In genomic region chr19:24456591-24457231, GRCm38 (mm10) we compare ENCODE assay signal across 10 mouse cellular contexts. TPM values are rescaled to one million over a fixed set of nuclear protein-coding genes. Genes with fewer than 3 reads are reported as not detected.
DNase-seq lines count a peak whose midpoint lies in the region; ATAC-seq and TF ChIP-seq lines count a peak whose summit lies in the region.
"Had no signal": no experiment of that assay in that cellular context is flagged by ENCODE, and none has a peak within 500 bp of the region (broad histone marks: within the 10 kb centered on the region; RNA-seq: fewer than 3 reads in every experiment).

No protein-coding gene starts in this region.

- H3K27me3 ChIP-seq in midbrain, postnatal 0 days (ENCODE audit: insufficient read depth, low read length) = no peaks in the 10 kb centered on the region
- H3K27me3 ChIP-seq in midbrain, embryonic 14.5 days (ENCODE audit: control insufficient read depth, insufficient read depth, low read length) = no peaks in the 10 kb centered on the region
- H3K27me3 ChIP-seq in heart, embryonic 14.5 days (ENCODE audit: control insufficient read depth, insufficient read depth, low read length) = no peaks in the 10 kb centered on the region
- H3K27me3 ChIP-seq: neural tube, embryonic 13.5 days had no signal

- no peak for ATAC-seq in midbrain, postnatal 0 days (ENCODE audit: low FRiP score)
- no peak for ATAC-seq in midbrain, embryonic 14.5 days (ENCODE audit: low FRiP score, low TSS enrichment)
- ATAC-seq in heart, embryonic 14.5 days (ENCODE audit: insufficient number of reproducible peaks, insufficient read depth, low FRiP score, low read depth) = no peak

- H3K9me3 ChIP-seq in midbrain, postnatal 0 days (ENCODE audit: low read length) = no peaks in the 10 kb centered on the region
- no peaks in the 10 kb centered on the region for H3K9me3 ChIP-seq in midbrain, embryonic 14.5 days (ENCODE audit: control insufficient read depth, low read length)
- H3K9me3 ChIP-seq in heart, embryonic 14.5 days (ENCODE audit: control insufficient read depth, low read length) = no peaks in the 10 kb centered on the region
- H3K9me3 ChIP-seq: neural tube, embryonic 13.5 days had no signal

- peak; percentile 38 for DNase-seq in midbrain, postnatal 0 days (ENCODE audit: low spot score)
- DNase-seq in midbrain, embryonic 14.5 days = no peak
- DNase-seq in left cerebral cortex, postnatal 14 days (ENCODE audit: low spot score in 2 of 2) = peak; percentile 19 to 28
- peak; percentile 14 for DNase-seq in right cerebral cortex, postnatal 4 days
- no peak for DNase-seq in adrenal gland, adult (ENCODE audit: inconsistent age in 2 of 2, low spot score in 1 of 2)
- no peak for DNase-seq in thymus, postnatal 25 days
- DNase-seq in adrenal gland, adult 2 months = no peak

- no peak overlapping the region for H3K4me3 ChIP-seq in midbrain, postnatal 0 days (ENCODE audit: low read depth, low read length)
- H3K4me3 ChIP-seq in midbrain, embryonic 14.5 days (replicated peaks; ENCODE audit: low read depth, low read length) = no peak overlapping the region
- H3K4me3 ChIP-seq in heart, embryonic 14.5 days (ENCODE audit: control insufficient read depth in 1 of 2, insufficient read depth in 1 of 2, low read depth in 1 of 2, low read length in 2 of 2) = no peak overlapping the region
- H3K4me3 ChIP-seq: neural tube, embryonic 13.5 days had no signal

- intact Hi-C loops in left cerebral cortex, postnatal 14 days (cut with DNase I) = no loop called here

- no peak overlapping the region for H3K9ac ChIP-seq in midbrain, postnatal 0 days (replicated peaks; ENCODE audit: low read length, poor library complexity, severe bottlenecking)
- H3K9ac ChIP-seq in midbrain, embryonic 14.5 days (replicated peaks; ENCODE audit: low read length) = no peak overlapping the region
- no peak overlapping the region for H3K9ac ChIP-seq in heart, embryonic 14.5 days (ENCODE audit: low read length)
- H3K9ac ChIP-seq: liver, embryonic 14.5 days; neural tube, embryonic 13.5 days had no signal

- no peak overlapping the region for H3K4me2 ChIP-seq in midbrain, postnatal 0 days (ENCODE audit: low read depth, low read length, poor library complexity, severe bottlenecking)
- H3K4me2 ChIP-seq in midbrain, embryonic 14.5 days (ENCODE audit: low read length) = no peak overlapping the region
- no peak overlapping the region for H3K4me2 ChIP-seq in heart, embryonic 14.5 days (ENCODE audit: low read length)
- H3K4me2 ChIP-seq: neural tube, embryonic 13.5 days had no signal

- no peaks in the 10 kb centered on the region for H3K36me3 ChIP-seq in midbrain, postnatal 0 days (ENCODE audit: insufficient read depth, low read length)
- no peaks in the 10 kb centered on the region for H3K36me3 ChIP-seq in midbrain, embryonic 14.5 days (ENCODE audit: control insufficient read depth, insufficient read depth, low read length)
- no peaks in the 10 kb centered on the region for H3K36me3 ChIP-seq in heart, embryonic 14.5 days (ENCODE audit: control insufficient read depth, insufficient read depth, low read length)
- H3K36me3 ChIP-seq: neural tube, embryonic 13.5 days had no signal

- no peak for TF ChIP-seq CTCF in midbrain, postnatal 0 days (IDR thresholded peaks at IDR 0.05)

- no peaks in the 10 kb centered on the region for H3K4me1 ChIP-seq in midbrain, postnatal 0 days (ENCODE audit: insufficient read depth, low read length)
- H3K4me1 ChIP-seq in midbrain, embryonic 14.5 days (ENCODE audit: control insufficient read depth, insufficient read depth, low read length) = peaks cover 7% of the 10 kb centered on the region; the same call in 1 of the 2 replicates
- H3K4me1 ChIP-seq in heart, embryonic 14.5 days (ENCODE audit: control insufficient read depth in 2 of 2, insufficient read depth in 2 of 2, low read length in 2 of 2) = peaks cover 20 to 43% of the 10 kb centered on the region in 2 experiments

- 90% methylated on average over 6 of the region's 6 CpGs for WGBS in midbrain, postnatal 0 days
- WGBS in midbrain, embryonic 14.5 days = 97% methylated on average over 6 of the region's 6 CpGs
- 68% methylated on average over 6 of the region's 6 CpGs for WGBS in heart, embryonic 14.5 days

- no peak overlapping the region for H3K27ac ChIP-seq in midbrain, postnatal 0 days (ENCODE audit: low read depth, low read length)
- no peak overlapping the region for H3K27ac ChIP-seq in midbrain, embryonic 14.5 days (replicated peaks; ENCODE audit: low read depth, low read length)
- H3K27ac ChIP-seq in heart, embryonic 14.5 days (replicated peaks in 1 of 2; ENCODE audit: control insufficient read depth in 1 of 2, insufficient read depth in 1 of 2, low read depth in 2 of 2, low read length in 2 of 2) = peak overlapping the region; percentile 30 to 42; a peak in 3 of 4 replicates
- H3K27ac ChIP-seq: liver, embryonic 14.5 days; neural tube, embryonic 13.5 days had no signal

RNA-seq across cellular contexts. Expression of gene Fam122a, which starts 20.4 kb away (rescaled TPM):
- 19.7 and 30.4 TPM in 2 replicates for total RNA-seq in midbrain, postnatal 0 days (2014; rRNA removed)
- 55.2 and 61.4 TPM in 2 replicates for polyA plus RNA-seq in midbrain, postnatal 0 days (2015; fragmentation: Nextera tagmentation; extraction: Ambion mirVana)
- 55.6 and 61.2 TPM in 2 replicates for polyA plus RNA-seq in midbrain, embryonic 14.5 days (2014; fragmentation: Nextera tagmentation; extraction: Ambion mirVana)
- polyA plus RNA-seq in heart, embryonic 14.5 days (2014; fragmentation: Nextera tagmentation; extraction: Ambion mirVana) = 49.2 and 49.8 TPM in 2 replicates
- total RNA-seq in left cerebral cortex, postnatal 14 days (2021) = 10 to 100 TPM; 26.1 to 31.2 TPM
- 10 to 100 TPM; 29.6 to 32.0 TPM for total RNA-seq in adrenal gland, adult 2 months (2021)
- 61.8 and 67.9 TPM in 2 replicates for polyA plus RNA-seq in adrenal gland, adult 2 months (2012; rRNA removed)

Comparison
In these comparisons a context has a peak if more than half of its experiments do, and no peak if none do; other contexts are left out.
1. DNase-seq: peak in midbrain, postnatal 0 days (single experiment), left cerebral cortex, postnatal 14 days (2 of 2) and right cerebral cortex, postnatal 4 days (single experiment); none in midbrain, embryonic 14.5 days (single experiment), adrenal gland, adult (0 of 2), thymus, postnatal 25 days (single experiment) and adrenal gland, adult 2 months (single experiment).
2. H3K27ac ChIP-seq: peak in heart, embryonic 14.5 days (2 of 2); none in midbrain, postnatal 0 days (single experiment) and midbrain, embryonic 14.5 days (single experiment).